ENCODE assay signal across 24 mouse cellular contexts in the genomic region with DNA sequence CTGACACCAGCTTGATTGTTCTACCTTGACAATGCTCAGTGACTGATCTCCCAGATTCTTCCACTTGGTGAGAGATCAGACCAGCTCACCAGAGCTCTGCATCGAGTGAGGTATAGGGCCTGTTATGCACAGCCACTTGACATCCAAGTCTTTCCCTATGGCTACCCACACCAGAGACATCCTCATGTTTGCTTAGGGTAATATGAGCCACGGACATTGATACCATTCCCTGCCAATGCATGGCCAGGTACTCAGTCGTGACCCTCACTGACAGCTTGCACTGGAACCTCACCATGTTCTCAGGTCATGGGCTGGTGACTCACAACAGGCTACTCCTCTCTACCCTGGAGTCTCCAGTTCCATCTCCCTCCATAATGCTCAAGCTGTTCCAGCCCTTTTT.
DNase-seq lines count a peak whose midpoint lies in the region; ATAC-seq lines count a peak whose summit lies in the region.
"Had no signal": no experiment of that assay in that cellular context is flagged by ENCODE, and none has a peak within 500 bp of the region (broad histone marks: within the 10 kb centered on the region; RNA-seq: fewer than 3 reads in every experiment).

No protein-coding gene starts in this region.

- H3K27ac ChIP-seq in hindbrain, embryonic 15.5 days (replicated peaks), result no peak overlapping the region
- no peak overlapping the region for H3K27ac ChIP-seq in hindbrain, embryonic 11.5 days (ENCODE audit: low read depth, low read length)
- no peak overlapping the region for H3K27ac ChIP-seq in kidney, embryonic 15.5 days
- no peak overlapping the region for H3K27ac ChIP-seq in limb, embryonic 15.5 days
- H3K27ac ChIP-seq in limb, embryonic 10.5 days, result no peak overlapping the region
- H3K27ac ChIP-seq: embryonic facial prominence, embryonic 12.5 days; embryonic facial prominence, embryonic 15.5 days; gastrocnemius, adult 2 months had no signal

- no peaks in the 10 kb centered on the region for H3K9me3 ChIP-seq in hindbrain, embryonic 15.5 days
- no peaks in the 10 kb centered on the region for H3K9me3 ChIP-seq in hindbrain, embryonic 11.5 days (ENCODE audit: control insufficient read depth, low read length)
- no peaks in the 10 kb centered on the region for H3K9me3 ChIP-seq in kidney, embryonic 15.5 days (replicated peaks)
- no peaks in the 10 kb centered on the region for H3K9me3 ChIP-seq in limb, embryonic 15.5 days
- H3K9me3 ChIP-seq in limb, embryonic 10.5 days (replicated peaks), result no peaks in the 10 kb centered on the region
- H3K9me3 ChIP-seq: embryonic facial prominence, embryonic 12.5 days; embryonic facial prominence, embryonic 15.5 days had no signal

- no peak overlapping the region for H3K4me3 ChIP-seq in hindbrain, embryonic 15.5 days
- no peak overlapping the region for H3K4me3 ChIP-seq in hindbrain, embryonic 11.5 days (ENCODE audit: low read depth, low read length)
- no peak overlapping the region for H3K4me3 ChIP-seq in kidney, embryonic 15.5 days (replicated peaks)
- H3K4me3 ChIP-seq in limb, embryonic 15.5 days, result no peak overlapping the region
- no peak overlapping the region for H3K4me3 ChIP-seq in limb, embryonic 10.5 days
- H3K4me3 ChIP-seq: embryonic facial prominence, embryonic 12.5 days; embryonic facial prominence, embryonic 15.5 days; gastrocnemius, adult 2 months had no signal

- H3K36me3 ChIP-seq in hindbrain, embryonic 15.5 days, result no peaks in the 10 kb centered on the region
- no peaks in the 10 kb centered on the region for H3K36me3 ChIP-seq in hindbrain, embryonic 11.5 days (ENCODE audit: control insufficient read depth, insufficient read depth, low read length)
- H3K36me3 ChIP-seq in kidney, embryonic 15.5 days, result no peaks in the 10 kb centered on the region
- no peaks in the 10 kb centered on the region for H3K36me3 ChIP-seq in limb, embryonic 15.5 days
- H3K36me3 ChIP-seq in limb, embryonic 10.5 days, result no peaks in the 10 kb centered on the region
- H3K36me3 ChIP-seq: embryonic facial prominence, embryonic 12.5 days; embryonic facial prominence, embryonic 15.5 days; G1E had no signal

- no peak for DNase-seq in hindbrain, embryonic 11.5 days (ENCODE audit: low spot score)
- no peak for DNase-seq in kidney, postnatal 4 days
- DNase-seq in limb, embryonic 10.5 days (ENCODE audit: low spot score), result no peak
- DNase-seq in adrenal gland, postnatal 14 days, result no peak
- DNase-seq: adrenal gland, postnatal 10 days; B cell, adult 2 months; cerebellum, adult 11 months; cerebellum, adult 2 months; cerebellum, adult 9-11 months; cerebellum, postnatal 25 days; forebrain, postnatal 0 days; gastrocnemius, adult 2 months; gastrocnemius, postnatal 14 days had no signal

- no peak overlapping the region for H3K9ac ChIP-seq in hindbrain, embryonic 15.5 days
- H3K9ac ChIP-seq in hindbrain, embryonic 11.5 days (ENCODE audit: low read depth, low read length), result no peak overlapping the region
- H3K9ac ChIP-seq in kidney, embryonic 15.5 days, result no peak overlapping the region
- H3K9ac ChIP-seq in limb, embryonic 15.5 days, result no peak overlapping the region
- H3K9ac ChIP-seq: embryonic facial prominence, embryonic 12.5 days; embryonic facial prominence, embryonic 15.5 days; forebrain, postnatal 0 days had no signal

- no peak overlapping the region for H3K4me2 ChIP-seq in hindbrain, embryonic 15.5 days
- no peak overlapping the region for H3K4me2 ChIP-seq in hindbrain, embryonic 11.5 days (replicated peaks; ENCODE audit: low read depth, low read length)
- H3K4me2 ChIP-seq in kidney, embryonic 15.5 days, result no peak overlapping the region
- H3K4me2 ChIP-seq in limb, embryonic 15.5 days, result no peak overlapping the region
- H3K4me2 ChIP-seq: embryonic facial prominence, embryonic 12.5 days; embryonic facial prominence, embryonic 15.5 days; heart, embryonic 11.5 days had no signal

- no peaks in the 10 kb centered on the region for H3K4me1 ChIP-seq in hindbrain, embryonic 15.5 days (replicated peaks)
- no peaks in the 10 kb centered on the region for H3K4me1 ChIP-seq in hindbrain, embryonic 11.5 days (replicated peaks; ENCODE audit: control insufficient read depth, insufficient read depth, low read length)
- no peaks in the 10 kb centered on the region for H3K4me1 ChIP-seq in kidney, embryonic 15.5 days
- no peaks in the 10 kb centered on the region for H3K4me1 ChIP-seq in limb, embryonic 15.5 days
- no peaks in the 10 kb centered on the region for H3K4me1 ChIP-seq in limb, embryonic 10.5 days
- H3K4me1 ChIP-seq: embryonic facial prominence, embryonic 12.5 days; embryonic facial prominence, embryonic 15.5 days had no signal

- WGBS in hindbrain, embryonic 15.5 days, result 87% methylated on average over 3 of the region's 3 CpGs
- WGBS in hindbrain, embryonic 11.5 days, result 78% methylated on average over 3 of the region's 3 CpGs
- 52% methylated on average over 3 of the region's 3 CpGs for WGBS in kidney, embryonic 15.5 days
- 83% methylated on average over 3 of the region's 3 CpGs for WGBS in limb, embryonic 15.5 days
- 85% methylated on average over 3 of the region's 3 CpGs for WGBS in limb, embryonic 10.5 days

- H3K27me3 ChIP-seq in hindbrain, embryonic 15.5 days, result no peaks in the 10 kb centered on the region
- no peaks in the 10 kb centered on the region for H3K27me3 ChIP-seq in hindbrain, embryonic 11.5 days (ENCODE audit: control insufficient read depth, insufficient read depth, low read length)
- H3K27me3 ChIP-seq in kidney, embryonic 15.5 days, result no peaks in the 10 kb centered on the region
- no peaks in the 10 kb centered on the region for H3K27me3 ChIP-seq in limb, embryonic 15.5 days
- H3K27me3 ChIP-seq in limb, embryonic 10.5 days (ENCODE audit: low read depth, poor library complexity, severe bottlenecking), result no peaks in the 10 kb centered on the region
- H3K27me3 ChIP-seq: CH12.LX; embryonic facial prominence, embryonic 12.5 days; embryonic facial prominence, embryonic 15.5 days; Patski had no signal

- ATAC-seq in hindbrain, embryonic 15.5 days (ENCODE audit: low FRiP score, low read depth), result 0 out of 2 replicates have a peak, but pooled peaks have one; percentile 27
- ATAC-seq in hindbrain, embryonic 11.5 days (ENCODE audit: low FRiP score), result no peak
- peak; percentile 77 for ATAC-seq in kidney, embryonic 15.5 days (replicated peaks; ENCODE audit: low FRiP score)
- ATAC-seq in limb, embryonic 15.5 days (ENCODE audit: insufficient number of reproducible peaks, low FRiP score, low TSS enrichment, low read depth), result peak; percentile 7; the same call in 1 of the 2 replicates
- ATAC-seq: forebrain, embryonic 14.5 days; forebrain, postnatal 0 days; hindbrain, embryonic 16.5 days; Patski had no signal
